Comparison of ENCODE assay signal across 14 mouse cellular contexts in genomic region chr2:130373026-130373425, GRCm38 (mm10). TPM values are rescaled to one million over a fixed set of nuclear protein-coding genes. Genes with fewer than 3 reads are reported as not detected.
"Had no signal": no experiment of that assay in that cellular context is flagged by ENCODE, and none has a peak within 500 bp of the region (broad histone marks: within the 10 kb centered on the region; RNA-seq: fewer than 3 reads in every experiment).

No protein-coding gene starts in this region.

RNA-seq across cellular contexts. Expression of gene Gm28372, which starts 32.0 kb away (rescaled TPM):
- polyA plus RNA-seq: lung, embryonic 14.5 days; lung, embryonic 16.5 days; midbrain, embryonic 10.5 days; midbrain, embryonic 14.5 days; neural tube, embryonic 11.5 days; neural tube, embryonic 13.5 days; small intestine, adult 2 months; stomach, embryonic 14.5 days; stomach, embryonic 16.5 days; thymus, postnatal 0 days had no signal

RNA-seq across cellular contexts. Expression of gene 1700020A23Rik, which starts 32.0 kb away (rescaled TPM):
- polyA plus RNA-seq: lung, embryonic 14.5 days; lung, embryonic 16.5 days; midbrain, embryonic 10.5 days; midbrain, embryonic 14.5 days; myocyte; neural tube, embryonic 11.5 days; neural tube, embryonic 13.5 days; small intestine, adult 2 months; stomach, embryonic 14.5 days; stomach, embryonic 16.5 days; thymus, postnatal 0 days had no signal

RNA-seq across cellular contexts. Expression of gene Tmem239, which starts 33.3 kb away (rescaled TPM):
- polyA plus RNA-seq: lung, embryonic 14.5 days; lung, embryonic 16.5 days; midbrain, embryonic 12.5 days; midbrain, embryonic 14.5 days; midbrain, embryonic 16.5 days; myocyte; neural tube, embryonic 15.5 days; small intestine, adult 2 months; stomach, embryonic 14.5 days; stomach, embryonic 16.5 days; thymus, postnatal 0 days had no signal
